Mouse (Mus musculus) B cell, adult 2 months (primary cell): Measurements from ENCODE around the gene Prr19.
"Not testable (repeated sequence)": the region's sequence is repeated elsewhere in the genome, so short reads cannot be mapped to it uniquely, and the experiment has no call there.

ENCODE experiments used
- DNase-seq, 2 experiments: peaks; one replicate each; pipeline ENCODE4 v3.0.0; 2022

Gene Prr19

GRCm38 (mm10) chr7:25323219-25323618 is 22.0 kb downstream of the Prr19 start:
- no peak for DNase-seq

- not testable (repeated sequence) for DNase-seq
Measured at GRCm38 (mm10) chr7:25325431-25325830, 24.2 kb downstream of the Prr19 start.

GRCm38 (mm10) chr7:25326233-25326632 is 25.0 kb downstream of the Prr19 start:
- DNase-seq, result no peak

- peak; percentile 82 to 83 for DNase-seq
Measured at GRCm38 (mm10) chr7:25333596-25334307, 32.5 kb downstream of the Prr19 start.

- no peak for DNase-seq
Measured at GRCm38 (mm10) chr7:25334472-25334871, 33.3 kb downstream of the Prr19 start.

- no peak for DNase-seq
Measured at GRCm38 (mm10) chr7:25339329-25339728, 38.1 kb downstream of the Prr19 start.

GRCm38 (mm10) chr7:25341000-25341784 is 40.0 kb downstream of the Prr19 start:
- DNase-seq, result no peak

GRCm38 (mm10) chr7:25348861-25349260 is 47.6 kb downstream of the Prr19 start:
- no peak for DNase-seq
